Mouse (Mus musculus) thymus, adult 2 months (tissue): ENCODE results near the gene Nyap1. TPM values are rescaled to one million over a fixed set of nuclear protein-coding genes. Genes with fewer than 3 reads are reported as not detected.

Experiments
- DNase-seq: peaks from one replicate; pipeline ENCODE4 v3.0.0; 2021
- H3K27ac ChIP-seq: fragments of 200-500 bp; 2 replicates; pipeline ENCODE4 v1.5.1; 2012; ENCODE audit warnings: low read length, control low read depth; ENCODE audit not compliant: control insufficient read depth, insufficient read depth
- H3K27me3 ChIP-seq: fragments of 200-500 bp; 2 replicates; pipeline ENCODE4 v1.6.1; 2012; ENCODE audit warnings: mild to moderate bottlenecking, low read length, moderate library complexity, mixed read lengths; ENCODE audit not compliant: control insufficient read depth, insufficient read depth
- H3K36me3 ChIP-seq: fragments of 200-500 bp; 2 replicates; pipeline ENCODE4 v1.6.1; 2012; ENCODE audit warnings: mild to moderate bottlenecking, low read length, moderate library complexity; ENCODE audit not compliant: control insufficient read depth, insufficient read depth
- H3K4me1 ChIP-seq: fragments of 200-500 bp; replicated peaks from 2 replicates; pipeline ENCODE4 v1.6.1; 2012; ENCODE audit warnings: low read length; ENCODE audit not compliant: control insufficient read depth, insufficient read depth
- H3K4me3 ChIP-seq: fragments of 200-500 bp; 2 replicates; pipeline ENCODE4 v1.5.1; 2012; ENCODE audit warnings: mild to moderate bottlenecking, low read length, control low read depth, moderate library complexity; ENCODE audit not compliant: control insufficient read depth, insufficient read depth
- CTCF ChIP-seq: fragments of 200-500 bp; IDR thresholded peaks from 2 replicates; pipeline ENCODE4 v1.5.1; 2012; ENCODE audit warnings: mild to moderate bottlenecking, control low read depth, low read length, moderate library complexity, borderline replicate concordance; ENCODE audit not compliant: control insufficient read depth, poor library complexity, insufficient read depth; ENCODE audit errors: extremely low read depth
- POLR2A ChIP-seq: fragments of 200-500 bp; IDR thresholded peaks from 2 replicates; pipeline ENCODE4 v1.6.1; 2012; ENCODE audit warnings: mild to moderate bottlenecking, low read length, control low read depth, moderate library complexity; ENCODE audit not compliant: control insufficient read depth, poor library complexity, insufficient read depth; ENCODE audit errors: extremely low read depth
- WGBS: fragments of 180-500 bp; shearing (Covaris S2); methylation state at CpG from one replicate; pipeline ENCODE4 v1.1.7; 2018; 5-methylcytosine and 5-hydroxymethylcytosine counted together
- polyA plus RNA-seq: library from polyadenylated mRNA; depleted of rRNA; stranded (reverse); fragments of >200 nt; gene quantifications from 2 replicates; pipeline ENCODE4 v1.2.3, GENCODE M21; 2012

The Nyap1 gene
- polyA plus RNA-seq, 1 experiment = 97.2 TPM

- DNase-seq = no peak
- H3K4me1 ChIP-seq = peaks cover 42% of the 10 kb centered on the region
- 0 out of 2 replicates have a peak, but pooled peaks have one; percentile 27 for TF ChIP-seq CTCF
- TF ChIP-seq POLR2A = no peak
- no peaks in the 10 kb centered on the region for H3K27me3 ChIP-seq
- H3K36me3 ChIP-seq = peaks cover 12% of the 10 kb centered on the region; the same call in 1 of the 2 replicates
- 35% methylated on average over 9 of the region's 9 CpGs for WGBS
- H3K27ac ChIP-seq = peak overlapping the region; percentile 40
- peak overlapping the region; percentile 45 for H3K4me3 ChIP-seq
Observed at GRCm38 (mm10) chr5:137739471-137739870, 1.9 kb downstream of the Nyap1 start.

GRCm38 (mm10) chr5:137738516-137738915 lies 2.9 kb downstream of the Nyap1 start:
- peaks cover 49% of the 10 kb centered on the region for H3K4me1 ChIP-seq
- 68% methylated on average over 5 of the region's 5 CpGs for WGBS

GRCm38 (mm10) chr5:137737400-137737940 lies 3.9 kb downstream of the Nyap1 start:
- no peak overlapping the region for H3K4me3 ChIP-seq
- no peak for TF ChIP-seq POLR2A
- no peak for TF ChIP-seq CTCF
- no peak for DNase-seq
- no peak overlapping the region for H3K27ac ChIP-seq
- peaks cover 49% of the 10 kb centered on the region for H3K4me1 ChIP-seq
- 93% methylated on average over 6 of the region's 6 CpGs for WGBS
- peaks cover 25% of the 10 kb centered on the region for H3K36me3 ChIP-seq
- no peaks in the 10 kb centered on the region for H3K27me3 ChIP-seq

More at GRCm38 (mm10) chr5:137738516-137738915, 2.9 kb downstream of the Nyap1 start:
- TF ChIP-seq CTCF = no peak
- TF ChIP-seq POLR2A = no peak
- Histone ChIP-seq H3K4me3 (peak overlapping the region; percentile 45; the same call in 1 of the 2 replicates), H3K27ac (peak overlapping the region; percentile 40; the same call in 1 of the 2 replicates), H3K27me3 (no peaks in the 10 kb centered on the region), H3K36me3 (peaks cover 16% of the 10 kb centered on the region)
- DNase-seq = peak; percentile 53

GRCm38 (mm10) chr5:137734289-137735061 lies 6.9 kb downstream of the Nyap1 start:
- Histone ChIP-seq H3K4me3 (no peak overlapping the region), H3K27ac (no peak overlapping the region), H3K36me3 (peaks cover 33% of the 10 kb centered on the region), H3K27me3 (no peaks in the 10 kb centered on the region), H3K4me1 (peaks cover 30% of the 10 kb centered on the region)
- TF ChIP-seq CTCF (no peak), POLR2A (no peak)
- WGBS = 77% methylated on average over 6 of the region's 6 CpGs
- no peak for DNase-seq

- Histone ChIP-seq H3K4me1 (peaks cover 23% of the 10 kb centered on the region), H3K4me3 (no peak overlapping the region), H3K27ac (no peak overlapping the region), H3K36me3 (peaks cover 36% of the 10 kb centered on the region), H3K27me3 (no peaks in the 10 kb centered on the region)
- DNase-seq = no peak
- no peak for TF ChIP-seq CTCF
- no peak for TF ChIP-seq POLR2A
- WGBS = 97% methylated on average over 12 of the region's 12 CpGs
Observed at GRCm38 (mm10) chr5:137733638-137734288, 7.6 kb downstream of the Nyap1 start.

GRCm38 (mm10) chr5:137726767-137727166 lies 14.6 kb downstream of the Nyap1 start:
- H3K36me3 ChIP-seq = peaks cover 4% of the 10 kb centered on the region; the same call in 1 of the 2 replicates
- WGBS = 85% methylated on average over 6 of the region's 6 CpGs
- H3K4me1 ChIP-seq = no peaks in the 10 kb centered on the region; the same call in 1 of the 2 replicates
- H3K4me3 ChIP-seq = no peak overlapping the region
- no peaks in the 10 kb centered on the region for H3K27me3 ChIP-seq
- DNase-seq = no peak
- H3K27ac ChIP-seq = peak overlapping the region; percentile 28; the same call in 1 of the 2 replicates
- no peak for TF ChIP-seq POLR2A
- no peak for TF ChIP-seq CTCF
